Mouse (Mus musculus) midbrain, embryonic 13.5 days (tissue): ENCODE measurements at regions not wholly inside any gene's neighbourhood (a gene's known extent, or its start where the extent isn't known, plus 50 kb on each side); places are given as distances from the start of the nearest gene placed in this dataset.
"Not testable (repeated sequence)": the region's sequence is repeated elsewhere in the genome, so short reads cannot be mapped to it uniquely, and the experiment has no call there.

ENCODE experiments used
- ATAC-seq: fragments of 200-750 bp; cut with Nextera tagmentation; 2 replicates; pipeline ENCODE4 v1.8.0; 2017; ENCODE audit warnings: mild to moderate bottlenecking, moderate TSS enrichment, moderate library complexity
- H3K27ac ChIP-seq: fragments of 300-500 bp; sonication (generic); 2 replicates; pipeline ENCODE4 v1.5.1; 2015; ENCODE audit warnings: inconsistent platforms, mild to moderate bottlenecking, moderate library complexity
- H3K27me3 ChIP-seq: fragments of 300-500 bp; sonication (generic); 2 replicates; pipeline ENCODE4 v1.6.1; 2015; ENCODE audit warnings: mild to moderate bottlenecking, inconsistent platforms
- H3K36me3 ChIP-seq: fragments of 300-500 bp; sonication (generic); 2 replicates; pipeline ENCODE4 v1.6.1; 2015; ENCODE audit warnings: mild to moderate bottlenecking, inconsistent platforms
- H3K4me1 ChIP-seq: fragments of 300-500 bp; sonication (generic); replicated peaks from 2 replicates; pipeline ENCODE4 v1.6.1; 2015; ENCODE audit warnings: inconsistent platforms
- H3K4me2 ChIP-seq: fragments of 300-500 bp; sonication (generic); replicated peaks from 2 replicates; pipeline ENCODE4 v1.6.1; 2015; ENCODE audit warnings: moderate library complexity, mild to moderate bottlenecking, inconsistent platforms
- H3K4me3 ChIP-seq: fragments of 300-500 bp; sonication (generic); replicated peaks from 2 replicates; pipeline ENCODE4 v1.5.1; 2015; ENCODE audit warnings: mild to moderate bottlenecking, inconsistent platforms
- H3K9ac ChIP-seq: fragments of 300-500 bp; sonication (generic); replicated peaks from 2 replicates; pipeline ENCODE4 v1.6.1; 2015; ENCODE audit warnings: mild to moderate bottlenecking, inconsistent platforms
- H3K9me3 ChIP-seq: fragments of 300-500 bp; sonication (generic); 2 replicates; pipeline ENCODE4 v1.6.1; 2016; ENCODE audit warnings: mild to moderate bottlenecking, inconsistent platforms
- WGBS: fragments of 180-500 bp; shearing (Covaris S2); methylation state at CpG from one replicate; pipeline ENCODE4 v1.1.7; 2015; 5-methylcytosine and 5-hydroxymethylcytosine counted together

GRCm38 (mm10) chr13:4348890-4349289 lies 69.7 kb upstream of the Akr1c12 start:
- ATAC-seq = no peak
- H3K36me3 ChIP-seq = no peaks in the 10 kb centered on the region
- H3K4me2 ChIP-seq = no peak overlapping the region
- H3K4me3 ChIP-seq = no peak overlapping the region
- no peak overlapping the region for H3K27ac ChIP-seq
- 40% methylated on average over 1 of the region's 1 CpGs for WGBS
- no peaks in the 10 kb centered on the region for H3K27me3 ChIP-seq
- H3K4me1 ChIP-seq = no peaks in the 10 kb centered on the region
- no peak overlapping the region for H3K9ac ChIP-seq
- no peaks in the 10 kb centered on the region for H3K9me3 ChIP-seq

- ATAC-seq = no peak
- no peaks in the 10 kb centered on the region for H3K27me3 ChIP-seq
- no peaks in the 10 kb centered on the region for H3K9me3 ChIP-seq
- no peak overlapping the region for H3K27ac ChIP-seq
- WGBS = 68% methylated on average over 3 of the region's 3 CpGs
- no peaks in the 10 kb centered on the region for H3K4me1 ChIP-seq
- no peaks in the 10 kb centered on the region for H3K36me3 ChIP-seq
- H3K9ac ChIP-seq = no peak overlapping the region
- H3K4me2 ChIP-seq = no peak overlapping the region
- no peak overlapping the region for H3K4me3 ChIP-seq
Measured at GRCm38 (mm10) chr13:4350601-4351000, 71.4 kb upstream of the Akr1c12 start.

DNA sequence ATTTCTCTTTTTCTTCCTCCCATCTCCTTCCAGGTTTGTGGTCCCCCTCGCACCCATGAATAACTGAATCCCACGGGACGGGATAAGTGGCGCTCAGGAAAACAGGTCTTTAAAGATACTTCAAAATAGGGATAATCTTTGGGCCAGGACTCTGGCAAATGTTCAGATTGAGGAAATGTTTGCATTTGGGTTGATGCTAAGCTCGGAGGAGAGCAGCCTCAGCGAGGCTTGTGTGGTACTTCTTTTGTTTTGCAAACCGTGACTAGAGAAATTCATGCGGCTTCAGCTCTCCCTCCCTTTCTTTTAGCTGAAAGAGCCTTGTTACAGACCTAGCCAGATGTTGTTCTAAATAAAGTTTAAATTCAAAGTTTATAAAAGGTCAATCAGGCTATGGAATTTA lies 57.5 kb upstream of the Akr1c6 start:
- not testable (repeated sequence) for H3K27ac ChIP-seq, H3K27me3 ChIP-seq, H3K36me3 ChIP-seq, ATAC-seq, H3K9me3 ChIP-seq, H3K9ac ChIP-seq, H3K4me1 ChIP-seq
- WGBS = 8% methylated on average over 8 of the region's 8 CpGs
- peak overlapping the region; percentile 47 for H3K4me2 ChIP-seq
- peak overlapping the region; percentile 26 for H3K4me3 ChIP-seq
